In the genomic region with DNA sequence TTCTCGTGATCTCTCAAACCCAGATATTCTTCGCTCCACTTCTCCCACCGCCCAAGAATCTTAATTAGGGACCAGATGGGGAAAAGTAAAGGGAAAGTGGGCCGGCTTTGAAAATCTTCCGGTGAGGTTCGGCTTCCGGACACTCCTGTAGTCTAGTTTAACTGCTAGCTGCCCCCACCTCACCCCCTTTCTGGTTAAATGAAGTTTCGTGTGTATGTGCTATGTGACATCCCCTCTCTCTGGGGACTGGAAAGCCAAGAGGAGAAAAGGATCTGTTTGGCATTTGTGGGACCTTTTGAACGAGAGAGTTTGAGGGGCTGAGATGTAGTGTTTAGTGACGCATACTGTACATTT, we compare ENCODE assay signal across 8 mouse cellular contexts. TPM values are rescaled to one million over a fixed set of nuclear protein-coding genes. Genes with fewer than 3 reads are reported as not detected.
DNase-seq lines count a peak whose midpoint lies in the region; ATAC-seq and TF ChIP-seq lines count a peak whose summit lies in the region.

A gene (minus strand): TSS at position 270 of the 354 bp plus-strand sequence.

- peaks cover 6% of the 10 kb centered on the region for H3K4me1 ChIP-seq in lung, adult 2 months (ENCODE audit: control insufficient read depth, insufficient read depth, low read length)
- H3K4me1 ChIP-seq in embryonic facial prominence, embryonic 10.5 days, result peaks cover 27% of the 10 kb centered on the region
- peaks cover 20% of the 10 kb centered on the region for H3K4me1 ChIP-seq in hindbrain, embryonic 16.5 days (ENCODE audit: control insufficient read depth, insufficient read depth, low read depth, low read length)
- peaks cover 14% of the 10 kb centered on the region for H3K4me1 ChIP-seq in liver, postnatal 0 days (ENCODE audit: insufficient read depth)

- no peak for DNase-seq in lung, adult 2 months
- no peak for DNase-seq in lung, postnatal 36 days
- no peak for DNase-seq in embryonic facial prominence, embryonic 10.5 days (ENCODE audit: low spot score)
- DNase-seq in liver, postnatal 0 days, result no peak
- DNase-seq in yolk sac, embryonic 10.5 days (ENCODE audit: low spot score), result no peak
- DNase-seq in right cerebral cortex, postnatal 36 days (ENCODE audit: low spot score in 2 of 2), result no peak
- no peak for DNase-seq in right cerebral cortex, adult 2 months (ENCODE audit: low spot score in 2 of 2)

- TF ChIP-seq POLR2A in lung, adult 2 months (IDR thresholded peaks at IDR 0.05; ENCODE audit: borderline replicate concordance, extremely low read depth, low read depth, low read length), result no peak

- no peaks in the 10 kb centered on the region for H3K9me3 ChIP-seq in embryonic facial prominence, embryonic 10.5 days
- H3K9me3 ChIP-seq in hindbrain, embryonic 16.5 days (ENCODE audit: control insufficient read depth, low read length), result no peaks in the 10 kb centered on the region
- H3K9me3 ChIP-seq in liver, postnatal 0 days (ENCODE audit: low read length), result no peaks in the 10 kb centered on the region

- WGBS in lung, adult 2 months, result under 1% methylated on average over 10 of the region's 10 CpGs
- WGBS in embryonic facial prominence, embryonic 10.5 days, result 1% methylated on average over 10 of the region's 10 CpGs
- WGBS in hindbrain, embryonic 16.5 days, result 0% methylated on average over 10 of the region's 10 CpGs
- WGBS in liver, postnatal 0 days (ENCODE audit: insufficient replicate concordance), result 1% methylated on average over 10 of the region's 10 CpGs

- ATAC-seq in hindbrain, embryonic 16.5 days, result no peak
- no peak for ATAC-seq in liver, postnatal 0 days

- peak within 1 kb of the TSS; percentile 93 for H3K4me2 ChIP-seq in hindbrain, embryonic 16.5 days (ENCODE audit: low read length)
- H3K4me2 ChIP-seq in liver, postnatal 0 days (ENCODE audit: low read depth, low read length), result peak within 1 kb of the TSS; percentile 86

- H3K27ac ChIP-seq in embryonic facial prominence, embryonic 10.5 days (replicated peaks), result peak within 1 kb of the TSS; percentile 93
- peak within 1 kb of the TSS; percentile 91 for H3K27ac ChIP-seq in hindbrain, embryonic 16.5 days (ENCODE audit: low read depth, low read length)
- peak within 1 kb of the TSS; percentile 89 for H3K27ac ChIP-seq in liver, postnatal 0 days (ENCODE audit: low read depth)

- no peaks in the 10 kb centered on the region for H3K27me3 ChIP-seq in embryonic facial prominence, embryonic 10.5 days (replicated peaks; ENCODE audit: low read depth, poor library complexity, severe bottlenecking)
- no peaks in the 10 kb centered on the region for H3K27me3 ChIP-seq in hindbrain, embryonic 16.5 days (replicated peaks; ENCODE audit: control insufficient read depth, insufficient read depth, low read length)
- no peaks in the 10 kb centered on the region for H3K27me3 ChIP-seq in liver, postnatal 0 days (ENCODE audit: insufficient read depth, low read length)

- TF ChIP-seq EP300 in liver, postnatal 0 days (IDR thresholded peaks at IDR 0.05; ENCODE audit: low read depth), result no peak

- no peak for TF ChIP-seq CTCF in lung, adult 2 months (IDR thresholded peaks at IDR 0.05; ENCODE audit: insufficient read depth, low read length)
- no peak for TF ChIP-seq CTCF in liver, postnatal 0 days (IDR thresholded peaks at IDR 0.05; ENCODE audit: low read depth)

- peaks cover 42% of the 10 kb centered on the region for H3K36me3 ChIP-seq in embryonic facial prominence, embryonic 10.5 days (replicated peaks)
- H3K36me3 ChIP-seq in hindbrain, embryonic 16.5 days (ENCODE audit: control insufficient read depth, insufficient read depth, low read length), result no peaks in the 10 kb centered on the region
- H3K36me3 ChIP-seq in liver, postnatal 0 days (replicated peaks; ENCODE audit: insufficient read depth, low read length), result peaks cover 9% of the 10 kb centered on the region; the same call in 1 of the 2 replicates

- peak within 1 kb of the TSS; percentile 97 for H3K4me3 ChIP-seq in lung, adult 2 months (replicated peaks; ENCODE audit: extremely low read depth, low read depth, low read length)
- peak within 1 kb of the TSS; percentile 81 for H3K4me3 ChIP-seq in embryonic facial prominence, embryonic 10.5 days
- H3K4me3 ChIP-seq in hindbrain, embryonic 16.5 days (ENCODE audit: low read length), result peak within 1 kb of the TSS; percentile 82
- H3K4me3 ChIP-seq in liver, postnatal 0 days (ENCODE audit: low read depth, low read length), result peak within 1 kb of the TSS; percentile 82

- peak within 1 kb of the TSS; percentile 84 for H3K9ac ChIP-seq in hindbrain, embryonic 16.5 days (ENCODE audit: low read depth, low read length)
- H3K9ac ChIP-seq in liver, postnatal 0 days (replicated peaks), result peak within 1 kb of the TSS; percentile 81

RNA-seq across cellular contexts. Expression of the gene that starts here (rescaled TPM):
- 1.5 and 2.8 TPM in 2 replicates for polyA plus RNA-seq in lung, adult 2 months (2012; rRNA removed)
- 29.1 and 31.0 TPM in 2 replicates for polyA plus RNA-seq in embryonic facial prominence, embryonic 10.5 days (2016; fragmentation: Nextera tagmentation; extraction: Ambion mirVana)
- polyA plus RNA-seq in hindbrain, embryonic 16.5 days (2015; fragmentation: Nextera tagmentation; extraction: Ambion mirVana), result 46.1 and 48.8 TPM in 2 replicates
- 5.2 and 5.4 TPM in 2 replicates for polyA plus RNA-seq in liver, postnatal 0 days (2015; fragmentation: Nextera tagmentation; extraction: Ambion mirVana)
